9 mouse cellular contexts compared by ENCODE assay signal in genomic region chr1:193242863-193243262, GRCm38 (mm10). TPM values are rescaled to one million over a fixed set of nuclear protein-coding genes. Genes with fewer than 3 reads are reported as not detected.
DNase-seq lines count a peak whose midpoint lies in the region; ATAC-seq and TF ChIP-seq lines count a peak whose summit lies in the region.
"Had no signal": no experiment of that assay in that cellular context is flagged by ENCODE, and none has a peak within 500 bp of the region (broad histone marks: within the 10 kb centered on the region; RNA-seq: fewer than 3 reads in every experiment).

No protein-coding gene starts in this region.

- intact Hi-C loops in gastrocnemius, adult 2 months (cut with DNase I): no loop called here

- no peak overlapping the region for H3K4me3 ChIP-seq in gastrocnemius, adult 2 months
- no peak overlapping the region for H3K4me3 ChIP-seq in liver, embryonic 15.5 days (replicated peaks)
- H3K4me3 ChIP-seq in bone marrow, adult 2 months (replicated peaks; ENCODE audit: control insufficient read depth, low read depth, low read length): no peak overlapping the region
- no peak overlapping the region for H3K4me3 ChIP-seq in olfactory bulb, adult 2 months (ENCODE audit: insufficient read depth, low read depth, low read length)

- no peaks in the 10 kb centered on the region for H3K4me1 ChIP-seq in liver, embryonic 15.5 days (replicated peaks)
- peaks cover 4% of the 10 kb centered on the region for H3K4me1 ChIP-seq in bone marrow, adult 2 months (ENCODE audit: control insufficient read depth, insufficient read depth, low read length)
- H3K4me1 ChIP-seq in olfactory bulb, adult 2 months (ENCODE audit: control insufficient read depth, insufficient read depth, low read length): peaks cover 12% of the 10 kb centered on the region

- TF ChIP-seq CTCF in gastrocnemius, adult 2 months (IDR thresholded peaks at IDR 0.05): no peak
- no peak for TF ChIP-seq CTCF in bone marrow, adult 2 months (IDR thresholded peaks at IDR 0.05; ENCODE audit: control insufficient read depth, insufficient read depth, low read length)
- no peak for TF ChIP-seq CTCF in olfactory bulb, adult 2 months (IDR thresholded peaks at IDR 0.05; ENCODE audit: insufficient read depth, low read depth, low read length)

- no peak overlapping the region for H3K9ac ChIP-seq in liver, embryonic 15.5 days

- TF ChIP-seq POLR2A in bone marrow, adult 2 months (IDR thresholded peaks at IDR 0.05; ENCODE audit: borderline replicate concordance, control insufficient read depth, low read depth, low read length): no peak
- TF ChIP-seq POLR2A in olfactory bulb, adult 2 months (IDR thresholded peaks at IDR 0.05; ENCODE audit: insufficient read depth, low read depth, low read length): no peak

- DNase-seq in gastrocnemius, adult 2 months: peak; percentile 46
- no peak for DNase-seq in gastrocnemius, postnatal 10 days
- no peak for DNase-seq in liver
- no peak for DNase-seq in embryo, embryonic 10.5 days (ENCODE audit: low spot score)
- DNase-seq in ovary, postnatal 10 days (ENCODE audit: low spot score): no peak
- DNase-seq: thymus, postnatal 36 days had no signal

- no peaks in the 10 kb centered on the region for H3K27me3 ChIP-seq in liver, embryonic 15.5 days

- H3K36me3 ChIP-seq in liver, embryonic 15.5 days (replicated peaks): no peaks in the 10 kb centered on the region

- ATAC-seq in liver, embryonic 15.5 days (ENCODE audit: insufficient read depth): no peak

- no peak overlapping the region for H3K4me2 ChIP-seq in liver, embryonic 15.5 days

- peak overlapping the region; percentile 74 for H3K27ac ChIP-seq in gastrocnemius, adult 2 months
- 0 out of 2 replicates have a peak overlapping the region, but pooled peaks have one; percentile 20 for H3K27ac ChIP-seq in liver, embryonic 15.5 days (replicated peaks)
- H3K27ac ChIP-seq in bone marrow, adult 2 months (ENCODE audit: control insufficient read depth, insufficient read depth, low read depth, low read length, poor library complexity): peak overlapping the region; percentile 69
- H3K27ac ChIP-seq in olfactory bulb, adult 2 months (ENCODE audit: insufficient read depth, low read depth, low read length): peak overlapping the region; percentile 82

- no peaks in the 10 kb centered on the region for H3K9me3 ChIP-seq in liver, embryonic 15.5 days (replicated peaks)

- 26% methylated on average over 4 of the region's 4 CpGs for WGBS in liver, embryonic 15.5 days (ENCODE audit: insufficient replicate concordance)
- 8% methylated on average over 4 of the region's 4 CpGs for WGBS in bone marrow, adult 2 months
- WGBS in olfactory bulb, adult 2 months: 52% methylated on average over 4 of the region's 4 CpGs

RNA-seq across cellular contexts. Expression of gene Hsd11b1, which starts 21.0 kb away (rescaled TPM):
- 1 to 10 TPM; 5.8 to 7.0 TPM for total RNA-seq in gastrocnemius, adult 2 months (2021)
- total RNA-seq in gastrocnemius, postnatal 10 days (2021): 1 to 10 TPM; 4.0 to 4.3 TPM
- 12.7 and 19.5 TPM in 2 replicates for polyA plus RNA-seq in liver, embryonic 15.5 days (2015; fragmentation: Nextera tagmentation; extraction: Ambion mirVana)
- polyA plus RNA-seq in bone marrow, adult 2 months (2011; ENCODE audit: insufficient read depth, insufficient read length, low replicate concordance, missing spikeins): 8.3 and 20.6 TPM in 2 replicates
- polyA plus RNA-seq in olfactory bulb, adult 2 months (2012; ENCODE audit: insufficient read depth, insufficient read length, low replicate concordance, missing spikeins): not detected in 2 replicates

RNA-seq across cellular contexts. Expression of gene G0s2, which starts 30.2 kb away (rescaled TPM):
- 10 to 100 TPM; 18.7 to 29.3 TPM for total RNA-seq in gastrocnemius, adult 2 months (2021)
- total RNA-seq in gastrocnemius, postnatal 10 days (2021): 10 to 100 TPM; 24.8 to 30.4 TPM
- 105 and 146 TPM in 2 replicates for polyA plus RNA-seq in liver, embryonic 15.5 days (2015; fragmentation: Nextera tagmentation; extraction: Ambion mirVana)
- polyA plus RNA-seq in bone marrow, adult 2 months (2011; ENCODE audit: insufficient read depth, insufficient read length, low replicate concordance, missing spikeins): 9.5 and 23.6 TPM in 2 replicates
- polyA plus RNA-seq in olfactory bulb, adult 2 months (2012; ENCODE audit: insufficient read depth, insufficient read length, low replicate concordance, missing spikeins): not detected in 2 replicates

RNA-seq across cellular contexts. Expression of gene Lamb3, which starts 35.4 kb away (rescaled TPM):
- 1 to 10 TPM; 3.7 to 5.4 TPM for total RNA-seq in gastrocnemius, adult 2 months (2021)
- total RNA-seq in gastrocnemius, postnatal 10 days (2021): 1 to 10 TPM; 1.2 to 2.0 TPM
- 0.63 and 0.75 TPM in 2 replicates for polyA plus RNA-seq in liver, embryonic 15.5 days (2015; fragmentation: Nextera tagmentation; extraction: Ambion mirVana)
- 0.82 and 1.0 TPM in 2 replicates for polyA plus RNA-seq in bone marrow, adult 2 months (2011; ENCODE audit: insufficient read depth, insufficient read length, low replicate concordance, missing spikeins)
- not detected in 2 replicates for polyA plus RNA-seq in olfactory bulb, adult 2 months (2012; ENCODE audit: insufficient read depth, insufficient read length, low replicate concordance, missing spikeins)

RNA-seq across cellular contexts. Expression of gene Traf3ip3, which starts 41.4 kb away (rescaled TPM):
- total RNA-seq in gastrocnemius, adult 2 months (2021): 1 to 10 TPM in 1 of 2 experiments, under 1 TPM in 1; 0.48 to 1.2 TPM
- total RNA-seq in gastrocnemius, postnatal 10 days (2021): 10 to 100 TPM; 20.9 to 24.1 TPM
- polyA plus RNA-seq in liver, embryonic 15.5 days (2015; fragmentation: Nextera tagmentation; extraction: Ambion mirVana): 7.5 and 10.2 TPM in 2 replicates
- 43.9 and 119 TPM in 2 replicates for polyA plus RNA-seq in bone marrow, adult 2 months (2011; ENCODE audit: insufficient read depth, insufficient read length, low replicate concordance, missing spikeins)
- polyA plus RNA-seq in olfactory bulb, adult 2 months (2012; ENCODE audit: insufficient read depth, insufficient read length, low replicate concordance, missing spikeins): not detected in 2 replicates

Comparison
In these comparisons a context has a peak if more than half of its experiments do, and no peak if none do; other contexts are left out.
1. H3K27ac ChIP-seq: peak in every context shown above with its lines; median percentile 82 in olfactory bulb, adult 2 months; 74 in gastrocnemius, adult 2 months; 69 in bone marrow, adult 2 months; 20 in liver, embryonic 15.5 days.
2. RNA of gene G0s2, which starts 30.2 kb away (polyA plus RNA-seq): 105 to 146 TPM in liver, embryonic 15.5 days and 9.5 to 23.6 TPM in bone marrow, adult 2 months; not detected in olfactory bulb, adult 2 months; every median in the first group is over 10 times any median in the second.